Mouse (Mus musculus) T-helper 17 cell (primary cell): ENCODE measurements around the gene Dync1li1.

Experiments
- in situ Hi-C, 2 experiments: fragments of 300-600 bp; cut with MboI, MseI; formaldehyde crosslinking; loops; 1 replicate in 1 of 2; 2 replicates in 1 of 2; pipeline ENCODE4 v1.15.1; 2025; ENCODE audit warnings: high pct_unique_total_duplicates in 2 of 2

The Dync1li1 gene

GRCm38 (mm10) chr9:114761848-114762247, 73.3 kb downstream of the Dync1li1 start:
- in situ Hi-C loops: loop anchor here in 1 of 2 experiments (5.0 kb wide), 1 partner anchor 55 kb away; no protein-coding TSS in a partner anchor

GRCm38 (mm10) chr9:114763341-114763740, 74.8 kb downstream of the Dync1li1 start:
- in situ Hi-C loops: loop anchor here in 1 of 2 experiments (5.0 kb wide), 1 partner anchor 54 kb away; no protein-coding TSS in a partner anchor

- in situ Hi-C loops: no loop called here
Observed at GRCm38 (mm10) chr9:114767030-114767429, 78.4 kb downstream of the Dync1li1 start.

GRCm38 (mm10) chr9:114767507-114767906, 78.9 kb downstream of the Dync1li1 start:
- in situ Hi-C loops: no loop called here

- in situ Hi-C loops: no loop called here
Observed at GRCm38 (mm10) chr9:114768066-114768465, 79.5 kb downstream of the Dync1li1 start.

GRCm38 (mm10) chr9:114770224-114770623, 81.6 kb downstream of the Dync1li1 start:
- in situ Hi-C loops: no loop called here

- in situ Hi-C loops: no loop called here
Observed at GRCm38 (mm10) chr9:114771565-114771964, 83.0 kb downstream of the Dync1li1 start.
